ENCODE assay signal across 9 mouse cellular contexts in the genomic region with DNA sequence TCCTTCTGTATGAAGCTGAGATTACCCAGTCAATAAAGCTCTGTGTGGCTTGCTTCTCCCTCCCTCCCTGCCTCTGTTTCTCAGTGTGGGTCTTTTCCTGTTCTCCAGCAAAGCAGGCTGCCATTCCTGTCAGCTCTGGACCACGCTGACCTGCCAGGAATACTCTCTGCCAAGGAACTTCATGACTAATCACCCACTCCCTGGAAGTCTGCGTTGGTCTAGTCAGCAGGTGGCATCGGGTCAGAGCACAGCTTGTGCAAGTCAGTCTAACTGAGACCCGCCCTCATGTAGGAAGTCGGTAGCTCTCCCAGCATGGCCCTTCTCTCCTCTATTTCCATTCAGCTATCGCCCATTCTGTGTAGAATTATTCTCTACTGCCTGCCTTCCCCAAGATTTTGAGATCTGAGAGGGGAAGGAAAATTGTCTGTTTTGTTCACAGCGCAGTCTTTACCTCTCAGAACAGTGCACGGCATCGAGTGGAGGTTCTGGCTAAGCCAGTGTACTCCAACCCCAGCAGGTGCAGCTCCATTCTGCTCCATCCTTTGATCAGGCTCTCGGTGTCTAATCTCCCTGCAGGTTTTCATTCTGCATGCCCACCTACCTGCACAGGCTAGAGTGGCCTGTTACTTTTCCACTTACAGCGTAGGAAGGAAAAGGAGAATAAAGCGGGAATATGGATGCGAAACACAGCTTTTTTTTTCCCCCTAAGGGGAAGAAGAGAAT.
DNase-seq lines count a peak whose midpoint lies in the region; ATAC-seq and TF ChIP-seq lines count a peak whose summit lies in the region.
"Had no signal": no experiment of that assay in that cellular context is flagged by ENCODE, and none has a peak within 500 bp of the region (broad histone marks: within the 10 kb centered on the region; RNA-seq: fewer than 3 reads in every experiment).

No protein-coding gene starts in this region.

- POLR2A ChIA-PET in Patski (lab: Charles Lee), result interaction anchor here (0.9 kb wide), 1 partner anchor 22 kb away, joined by 3 read pairs; no protein-coding TSS in a partner anchor

- H3K4me2 ChIP-seq in hindbrain, embryonic 13.5 days, result no peak overlapping the region
- no peak overlapping the region for H3K4me2 ChIP-seq in hindbrain, embryonic 12.5 days (replicated peaks)
- no peak overlapping the region for H3K4me2 ChIP-seq in intestine, postnatal 0 days (replicated peaks; ENCODE audit: low read depth)
- H3K4me2 ChIP-seq: embryonic facial prominence, embryonic 15.5 days had no signal

- CTCF ChIA-PET in Patski (lab: Charles Lee), result interaction anchor here (1.0 to 2.0 kb wide), 8 partner anchors 9 to 460 kb away, joined by 3 to 6 read pairs (median 4); no protein-coding TSS in a partner anchor

- in situ Hi-C loops in Patski (cut with MboI; ENCODE audit: low pct_unique_long_range_greater_than_20kb), result no loop called here

- peak; percentile 85 for DNase-seq in Patski (ENCODE audit: low read depth, low spot score)
- DNase-seq in cerebellum, postnatal 10 days, result peak; percentile 51 to 66
- DNase-seq in kidney, postnatal 25 days, result peak; percentile 62 to 89
- DNase-seq in thymus, adult 2 months, result no peak
- DNase-seq in frontal cortex, postnatal 25 days (ENCODE audit: low spot score in 2 of 2), result no peak

- no peak for TF ChIP-seq POLR2A in thymus, adult 2 months (IDR thresholded peaks at IDR 0.05; ENCODE audit: control insufficient read depth, extremely low read depth, insufficient read depth, low read length, poor library complexity)

- no peak overlapping the region for H3K27ac ChIP-seq in hindbrain, embryonic 13.5 days
- no peak overlapping the region for H3K27ac ChIP-seq in hindbrain, embryonic 12.5 days
- H3K27ac ChIP-seq in intestine, postnatal 0 days (ENCODE audit: low read depth, low read length), result no peak overlapping the region
- no peak overlapping the region for H3K27ac ChIP-seq in thymus, adult 2 months (ENCODE audit: control insufficient read depth, insufficient read depth, low read length)
- H3K27ac ChIP-seq: embryonic facial prominence, embryonic 15.5 days had no signal

- H3K9ac ChIP-seq in hindbrain, embryonic 13.5 days, result no peak overlapping the region
- H3K9ac ChIP-seq in hindbrain, embryonic 12.5 days, result no peak overlapping the region
- H3K9ac ChIP-seq in intestine, postnatal 0 days (ENCODE audit: low read depth, low read length), result no peak overlapping the region
- H3K9ac ChIP-seq: embryonic facial prominence, embryonic 15.5 days had no signal

- no peaks in the 10 kb centered on the region for H3K36me3 ChIP-seq in hindbrain, embryonic 13.5 days
- no peaks in the 10 kb centered on the region for H3K36me3 ChIP-seq in hindbrain, embryonic 12.5 days
- H3K36me3 ChIP-seq in intestine, postnatal 0 days (ENCODE audit: control insufficient read depth, insufficient read depth), result no peaks in the 10 kb centered on the region
- H3K36me3 ChIP-seq in thymus, adult 2 months (ENCODE audit: control insufficient read depth, insufficient read depth, low read length), result no peaks in the 10 kb centered on the region
- H3K36me3 ChIP-seq: embryonic facial prominence, embryonic 15.5 days had no signal

- H3K27me3 ChIP-seq in hindbrain, embryonic 13.5 days, result no peaks in the 10 kb centered on the region
- H3K27me3 ChIP-seq in hindbrain, embryonic 12.5 days, result no peaks in the 10 kb centered on the region
- H3K27me3 ChIP-seq in Patski, result no peaks in the 10 kb centered on the region
- no peaks in the 10 kb centered on the region for H3K27me3 ChIP-seq in intestine, postnatal 0 days (replicated peaks; ENCODE audit: control insufficient read depth, insufficient read depth, low read length)
- H3K27me3 ChIP-seq in thymus, adult 2 months (ENCODE audit: control insufficient read depth, insufficient read depth, low read length), result no peaks in the 10 kb centered on the region
- H3K27me3 ChIP-seq: embryonic facial prominence, embryonic 15.5 days had no signal

- H3K4me1 ChIP-seq in hindbrain, embryonic 13.5 days (replicated peaks), result peaks cover 15% of the 10 kb centered on the region
- 0 out of 2 replicates have a peak, but pooled peaks cover 4% of the 10 kb centered on the region for H3K4me1 ChIP-seq in hindbrain, embryonic 12.5 days
- H3K4me1 ChIP-seq in intestine, postnatal 0 days (replicated peaks; ENCODE audit: control insufficient read depth, insufficient read depth, low read length), result no peaks in the 10 kb centered on the region
- no peaks in the 10 kb centered on the region for H3K4me1 ChIP-seq in thymus, adult 2 months (replicated peaks; ENCODE audit: control insufficient read depth, insufficient read depth, low read length)

- TF ChIP-seq CTCF in Patski (IDR thresholded peaks at IDR 0.05), result no peak
- TF ChIP-seq CTCF in intestine, postnatal 0 days (IDR thresholded peaks at IDR 0.05; ENCODE audit: low read depth), result no peak
- no peak for TF ChIP-seq CTCF in thymus, adult 2 months (IDR thresholded peaks at IDR 0.05; ENCODE audit: borderline replicate concordance, control insufficient read depth, extremely low read depth, insufficient read depth, low read length, poor library complexity)

- H3K9me3 ChIP-seq in hindbrain, embryonic 13.5 days, result no peaks in the 10 kb centered on the region
- no peaks in the 10 kb centered on the region for H3K9me3 ChIP-seq in hindbrain, embryonic 12.5 days (replicated peaks)
- H3K9me3 ChIP-seq in intestine, postnatal 0 days (ENCODE audit: control insufficient read depth), result no peaks in the 10 kb centered on the region
- H3K9me3 ChIP-seq: embryonic facial prominence, embryonic 15.5 days had no signal

- peak; percentile 24; the same call in 1 of the 2 replicates for ATAC-seq in hindbrain, embryonic 13.5 days (ENCODE audit: low FRiP score)
- ATAC-seq in hindbrain, embryonic 12.5 days (ENCODE audit: low FRiP score), result no peak
- ATAC-seq in Patski, result peak; percentile 95
- no peak for ATAC-seq in intestine, postnatal 0 days

- H3K4me3 ChIP-seq in hindbrain, embryonic 13.5 days, result no peak overlapping the region
- H3K4me3 ChIP-seq in hindbrain, embryonic 12.5 days, result no peak overlapping the region
- H3K4me3 ChIP-seq in intestine, postnatal 0 days (ENCODE audit: low read depth, low read length), result no peak overlapping the region
- H3K4me3 ChIP-seq in thymus, adult 2 months (ENCODE audit: control insufficient read depth, insufficient read depth, low read length), result no peak overlapping the region
- H3K4me3 ChIP-seq: embryonic facial prominence, embryonic 15.5 days had no signal

- WGBS in hindbrain, embryonic 13.5 days, result 64% methylated on average over 13 of the region's 13 CpGs
- 62% methylated on average over 13 of the region's 13 CpGs for WGBS in hindbrain, embryonic 12.5 days
- WGBS in intestine, postnatal 0 days, result 63% methylated on average over 13 of the region's 13 CpGs
- WGBS in thymus, adult 2 months, result 88% methylated on average over 13 of the region's 13 CpGs

Comparison
In these comparisons a context has a peak if more than half of its experiments do, and no peak if none do; other contexts are left out.
1. ATAC-seq: peak in hindbrain, embryonic 13.5 days (single experiment) and Patski (single experiment); none in hindbrain, embryonic 12.5 days (single experiment) and intestine, postnatal 0 days (single experiment).
2. DNase-seq: peak in Patski (single experiment), cerebellum, postnatal 10 days (2 of 2) and kidney, postnatal 25 days (2 of 2); none in thymus, adult 2 months (single experiment) and frontal cortex, postnatal 25 days (0 of 2).